Mouse (Mus musculus) brain, embryonic 14.5 days (tissue): ENCODE measurements around the gene Stra6.

ENCODE experiments used
- CTCF ChIP-seq: fragments of 200-500 bp; IDR thresholded peaks from 2 replicates; pipeline ENCODE4 v1.5.1; 2012; ENCODE audit warnings: inconsistent platforms, mild to moderate bottlenecking, moderate library complexity, borderline replicate concordance; ENCODE audit not compliant: insufficient read depth, insufficient read length; ENCODE audit errors: extremely low read depth
- POLR2A ChIP-seq: fragments of 200-500 bp; IDR thresholded peaks from 2 replicates; pipeline ENCODE4 v1.6.1; 2012; ENCODE audit warnings: mild to moderate bottlenecking, inconsistent platforms, borderline replicate concordance; ENCODE audit not compliant: poor library complexity, insufficient read depth, insufficient read length, severe bottlenecking; ENCODE audit errors: extremely low read depth

DNA sequence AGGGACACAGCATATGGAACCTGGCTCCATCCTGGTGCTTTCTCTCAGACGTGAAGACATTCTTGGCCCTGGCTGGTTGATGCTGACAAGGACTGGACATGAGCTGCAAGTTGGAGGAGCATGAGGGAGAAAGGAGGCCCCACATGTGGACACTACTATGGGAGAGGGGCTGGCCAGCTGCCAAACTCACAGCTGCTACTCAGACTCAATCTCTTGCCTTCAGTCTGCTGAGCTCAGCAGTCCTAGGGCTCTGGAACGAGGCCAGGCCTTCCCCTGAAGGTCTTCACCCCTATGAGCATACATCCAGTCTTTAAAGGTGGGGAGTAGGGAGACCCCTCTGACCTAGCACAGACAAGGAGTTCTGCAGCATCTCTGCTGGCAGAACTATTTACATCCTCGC lies 91.8 kb downstream of the Stra6 start:
- TF ChIP-seq CTCF (no peak), POLR2A (no peak)
